Mouse (Mus musculus): ENCODE data around the gene Ltf. TPM values are rescaled to one million over a fixed set of nuclear protein-coding genes. Genes with fewer than 3 reads are reported as not detected.

The Ltf gene
- polyA plus RNA-seq, 1 experiment: 3.5 TPM

- no peak for DNase-seq
- Histone ChIP-seq H3K4me3 (ENCODE audit: control insufficient read depth, insufficient read depth, low read length) (no peak overlapping the region), H3K27me3 (ENCODE audit: control insufficient read depth, insufficient read depth, low read length) (no peaks in the 10 kb centered on the region), H3K27ac (ENCODE audit: control insufficient read depth, insufficient read depth, low read length) (no peak overlapping the region), H3K36me3 (ENCODE audit: control insufficient read depth, insufficient read depth, low read length) (no peaks in the 10 kb centered on the region), H3K4me1 (replicated peaks; ENCODE audit: control insufficient read depth, insufficient read depth, low read length) (no peaks in the 10 kb centered on the region)
- no peak for TF ChIP-seq POLR2A (IDR thresholded peaks at IDR 0.05; ENCODE audit: control insufficient read depth, extremely low read depth, insufficient read depth, low read length, poor library complexity)
- TF ChIP-seq CTCF (IDR thresholded peaks at IDR 0.05; ENCODE audit: borderline replicate concordance, control insufficient read depth, extremely low read depth, insufficient read depth, low read length, poor library complexity): no peak
- 87% methylated on average over 3 of the region's 3 CpGs for WGBS
Observed at GRCm38 (mm10) chr9:110988078-110988477, 31.0 kb upstream of the Ltf start.

GRCm38 (mm10) chr9:110989141-110989540 lies 29.9 kb upstream of the Ltf start:
- no peak for DNase-seq
- no peak overlapping the region for H3K4me3 ChIP-seq (ENCODE audit: control insufficient read depth, insufficient read depth, low read length)
- TF ChIP-seq POLR2A (IDR thresholded peaks at IDR 0.05; ENCODE audit: control insufficient read depth, extremely low read depth, insufficient read depth, low read length, poor library complexity) (no peak), CTCF (IDR thresholded peaks at IDR 0.05; ENCODE audit: borderline replicate concordance, control insufficient read depth, extremely low read depth, insufficient read depth, low read length, poor library complexity) (no peak)
- no peaks in the 10 kb centered on the region for H3K4me1 ChIP-seq (replicated peaks; ENCODE audit: control insufficient read depth, insufficient read depth, low read length)
- no peaks in the 10 kb centered on the region for H3K27me3 ChIP-seq (ENCODE audit: control insufficient read depth, insufficient read depth, low read length)
- no peaks in the 10 kb centered on the region for H3K36me3 ChIP-seq (ENCODE audit: control insufficient read depth, insufficient read depth, low read length)
- WGBS: 83% methylated on average over 4 of the region's 4 CpGs
- no peak overlapping the region for H3K27ac ChIP-seq (ENCODE audit: control insufficient read depth, insufficient read depth, low read length)

DNA sequence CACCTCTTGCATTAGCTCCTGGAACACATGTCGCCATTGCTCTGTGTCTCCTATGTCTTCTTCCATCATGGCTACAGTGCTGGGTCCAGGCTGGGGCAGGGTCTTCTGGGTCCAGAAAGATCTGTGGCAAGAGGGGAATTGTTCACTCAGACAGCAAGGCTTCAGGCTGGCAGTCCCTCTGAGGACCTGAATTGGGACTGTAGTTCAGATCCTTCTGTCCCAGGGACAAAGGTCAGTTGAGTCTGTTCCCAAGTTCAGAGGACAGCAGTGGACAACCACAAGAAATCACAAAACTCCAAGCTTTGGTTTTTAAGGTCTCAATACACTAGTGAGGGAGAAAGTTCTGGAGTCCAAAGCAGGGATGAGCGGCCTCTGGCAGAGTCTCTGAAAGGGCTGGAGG lies 29.5 kb upstream of the Ltf start:
- Histone ChIP-seq H3K4me1 (replicated peaks; ENCODE audit: control insufficient read depth, insufficient read depth, low read length) (no peaks in the 10 kb centered on the region), H3K27ac (ENCODE audit: control insufficient read depth, insufficient read depth, low read length) (no peak overlapping the region), H3K4me3 (ENCODE audit: control insufficient read depth, insufficient read depth, low read length) (no peak overlapping the region), H3K36me3 (ENCODE audit: control insufficient read depth, insufficient read depth, low read length) (no peaks in the 10 kb centered on the region), H3K27me3 (ENCODE audit: control insufficient read depth, insufficient read depth, low read length) (no peaks in the 10 kb centered on the region)
- WGBS: 90% methylated on average over 2 of the region's 2 CpGs
- TF ChIP-seq POLR2A (IDR thresholded peaks at IDR 0.05; ENCODE audit: control insufficient read depth, extremely low read depth, insufficient read depth, low read length, poor library complexity): no peak
- TF ChIP-seq CTCF (IDR thresholded peaks at IDR 0.05; ENCODE audit: borderline replicate concordance, control insufficient read depth, extremely low read depth, insufficient read depth, low read length, poor library complexity): no peak
- DNase-seq: no peak

- H3K4me1 ChIP-seq (replicated peaks; ENCODE audit: control insufficient read depth, insufficient read depth, low read length): peaks cover 3% of the 10 kb centered on the region
- no peaks in the 10 kb centered on the region for H3K27me3 ChIP-seq (ENCODE audit: control insufficient read depth, insufficient read depth, low read length)
- DNase-seq: no peak
- no peak for TF ChIP-seq CTCF (IDR thresholded peaks at IDR 0.05; ENCODE audit: borderline replicate concordance, control insufficient read depth, extremely low read depth, insufficient read depth, low read length, poor library complexity)
- TF ChIP-seq POLR2A (IDR thresholded peaks at IDR 0.05; ENCODE audit: control insufficient read depth, extremely low read depth, insufficient read depth, low read length, poor library complexity): no peak
- H3K4me3 ChIP-seq (ENCODE audit: control insufficient read depth, insufficient read depth, low read length): no peak within 1 kb of the TSS
- WGBS: 83% methylated on average over 6 of the region's 6 CpGs
- H3K36me3 ChIP-seq (ENCODE audit: control insufficient read depth, insufficient read depth, low read length): no peaks in the 10 kb centered on the region
- H3K27ac ChIP-seq (ENCODE audit: control insufficient read depth, insufficient read depth, low read length): no peak within 1 kb of the TSS
Observed at GRCm38 (mm10) chr9:110990204-110990603, 28.9 kb upstream of the Ltf start, which contains the start of gene Rtp3. Rtp3 (minus strand) TSS chr9:110990583.

DNA sequence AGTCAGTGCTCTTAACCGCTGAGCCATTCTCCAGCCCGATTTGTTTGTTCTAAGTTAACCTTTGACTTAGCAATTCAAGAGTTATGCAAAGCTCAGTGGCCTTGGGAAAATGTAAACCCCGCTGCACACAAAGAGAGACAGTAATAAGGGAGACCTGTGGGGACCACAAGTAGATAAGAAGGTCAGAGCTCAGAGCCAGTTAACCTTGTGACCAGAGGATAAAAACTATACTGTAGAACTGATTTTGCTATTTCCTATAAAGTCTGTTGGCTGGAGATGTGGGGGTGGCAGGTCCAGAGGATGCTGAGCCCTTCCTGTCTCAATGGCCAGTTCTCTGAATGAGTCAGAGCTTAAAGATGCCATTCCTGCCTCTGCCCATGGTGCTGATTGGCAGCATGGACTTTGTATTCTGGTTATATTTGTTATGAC lies 25.8 kb upstream of the Ltf start:
- WGBS: 75% methylated on average over 3 of the region's 3 CpGs
- H3K4me3 ChIP-seq (ENCODE audit: control insufficient read depth, insufficient read depth, low read length): no peak overlapping the region
- H3K36me3 ChIP-seq (ENCODE audit: control insufficient read depth, insufficient read depth, low read length): no peaks in the 10 kb centered on the region
- TF ChIP-seq POLR2A (IDR thresholded peaks at IDR 0.05; ENCODE audit: control insufficient read depth, extremely low read depth, insufficient read depth, low read length, poor library complexity): no peak
- no peak for TF ChIP-seq CTCF (IDR thresholded peaks at IDR 0.05; ENCODE audit: borderline replicate concordance, control insufficient read depth, extremely low read depth, insufficient read depth, low read length, poor library complexity)
- H3K27ac ChIP-seq (ENCODE audit: control insufficient read depth, insufficient read depth, low read length): no peak overlapping the region
- no peaks in the 10 kb centered on the region for H3K27me3 ChIP-seq (ENCODE audit: control insufficient read depth, insufficient read depth, low read length)
- DNase-seq: no peak
- peaks cover 3% of the 10 kb centered on the region for H3K4me1 ChIP-seq (replicated peaks; ENCODE audit: control insufficient read depth, insufficient read depth, low read length)

DNA sequence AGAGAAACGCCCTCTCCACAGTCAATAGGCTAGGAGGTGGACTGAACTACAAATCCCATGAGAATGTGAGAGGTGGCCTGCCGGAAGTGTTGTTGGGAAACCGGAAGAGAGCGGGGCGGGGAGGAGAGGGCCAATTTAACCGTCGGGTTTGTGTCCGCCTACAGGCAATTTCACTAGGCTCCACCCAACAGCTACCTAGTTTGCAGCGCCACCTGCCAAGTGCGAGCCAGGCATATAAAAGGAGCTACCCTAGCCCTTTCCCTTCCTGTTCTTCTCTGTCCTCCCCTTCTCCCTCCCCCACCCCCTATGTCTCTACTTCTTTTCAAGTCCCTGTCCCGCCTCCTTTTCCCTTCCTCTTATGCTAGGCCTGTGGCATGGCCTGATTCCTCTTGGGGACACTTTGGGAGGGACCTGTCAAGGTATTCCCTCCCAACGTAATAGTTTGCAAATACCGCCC lies 24.3 kb upstream of the Ltf start:
- DNase-seq: peak; percentile 80
- Histone ChIP-seq H3K4me1 (replicated peaks; ENCODE audit: control insufficient read depth, insufficient read depth, low read length) (peaks cover 3% of the 10 kb centered on the region), H3K27me3 (ENCODE audit: control insufficient read depth, insufficient read depth, low read length) (no peaks in the 10 kb centered on the region), H3K36me3 (ENCODE audit: control insufficient read depth, insufficient read depth, low read length) (no peaks in the 10 kb centered on the region), H3K27ac (ENCODE audit: control insufficient read depth, insufficient read depth, low read length) (peak overlapping the region; percentile 78; the same call in 1 of the 2 replicates), H3K4me3 (ENCODE audit: control insufficient read depth, insufficient read depth, low read length) (peak overlapping the region; percentile 3; the same call in 1 of the 2 replicates)
- TF ChIP-seq CTCF (IDR thresholded peaks at IDR 0.05; ENCODE audit: borderline replicate concordance, control insufficient read depth, extremely low read depth, insufficient read depth, low read length, poor library complexity) (0 out of 2 replicates have a peak, but pooled peaks have one; percentile 23), POLR2A (IDR thresholded peaks at IDR 0.05; ENCODE audit: control insufficient read depth, extremely low read depth, insufficient read depth, low read length, poor library complexity) (no peak)
- whole genome bisulfite sequencing: 17% methylated on average over 13 of the region's 13 CpGs

DNA sequence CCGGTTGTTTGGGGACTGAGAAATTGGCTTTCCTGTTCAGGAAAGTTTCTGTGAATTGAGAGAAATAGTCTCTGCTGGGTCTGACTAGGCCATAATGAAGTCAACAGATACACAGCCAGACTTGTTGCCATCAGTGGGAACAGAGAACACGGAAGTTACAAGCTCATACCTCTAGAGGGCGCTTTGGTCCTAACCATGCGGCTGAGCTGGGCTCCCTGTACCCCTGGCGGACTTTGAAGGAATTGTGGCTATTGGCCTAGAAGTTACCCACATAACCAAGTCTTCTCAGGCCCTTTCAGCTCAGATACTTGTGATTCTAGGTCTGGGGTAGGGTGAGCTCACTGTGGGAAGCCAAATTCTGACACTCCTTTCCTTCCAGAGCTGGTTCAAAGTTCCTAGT lies 21.8 kb upstream of the Ltf start:
- no peak overlapping the region for H3K4me3 ChIP-seq (ENCODE audit: control insufficient read depth, insufficient read depth, low read length)
- H3K4me1 ChIP-seq (replicated peaks; ENCODE audit: control insufficient read depth, insufficient read depth, low read length): peaks cover 3% of the 10 kb centered on the region
- DNase-seq: peak; percentile 76
- H3K27ac ChIP-seq (ENCODE audit: control insufficient read depth, insufficient read depth, low read length): no peak overlapping the region
- WGBS: 3% methylated on average over 5 of the region's 5 CpGs
- TF ChIP-seq CTCF (IDR thresholded peaks at IDR 0.05; ENCODE audit: borderline replicate concordance, control insufficient read depth, extremely low read depth, insufficient read depth, low read length, poor library complexity) (peak; percentile 84; the same call in 1 of the 2 replicates), POLR2A (IDR thresholded peaks at IDR 0.05; ENCODE audit: control insufficient read depth, extremely low read depth, insufficient read depth, low read length, poor library complexity) (no peak)
- H3K36me3 ChIP-seq (ENCODE audit: control insufficient read depth, insufficient read depth, low read length): no peaks in the 10 kb centered on the region
- H3K27me3 ChIP-seq (ENCODE audit: control insufficient read depth, insufficient read depth, low read length): no peaks in the 10 kb centered on the region

All from thymus, adult 2 months (tissue).